Mouse (Mus musculus) MEL (cell line): ENCODE results near the gene Cdh23. TPM values are rescaled to one million over a fixed set of nuclear protein-coding genes. Genes with fewer than 3 reads are reported as not detected.

Source experiments
- DNase-seq: peaks from one replicate; pipeline ENCODE4 v3.0.0; 2011; ENCODE audit warnings: low read depth, low spot score
- H3K27ac ChIP-seq: 2 replicates; pipeline ENCODE4 v1.5.1; 2012; ENCODE audit warnings: low read depth, mild to moderate bottlenecking, control low read depth, low read length, moderate library complexity; ENCODE audit not compliant: control insufficient read depth
- H3K27me3 ChIP-seq, 2 experiments: fragments of 150-350 bp in 1 of 2; sonication (generic) in 1 of 2; 2 replicates each; pipeline ENCODE4 v1.6.1; 2012; ENCODE audit warnings: low read length in 2 of 2, mild to moderate bottlenecking in 2 of 2, improper control_type of control experiment in 1 of 2, moderate library complexity in 1 of 2; ENCODE audit not compliant: insufficient read depth in 2 of 2, control insufficient read depth in 1 of 2
- H3K36me3 ChIP-seq, 2 experiments: 2 replicates each; pipeline ENCODE4 v1.6.1; 2012 to 2014; ENCODE audit warnings: low read length in 2 of 2, improper control_type of control experiment in 1 of 2, inconsistent platforms in 1 of 2, mild to moderate bottlenecking in 1 of 2; ENCODE audit not compliant: insufficient read depth in 2 of 2, control insufficient read depth in 1 of 2
- H3K4me1 ChIP-seq, 2 experiments: fragments of 150-350 bp in 1 of 2; sonication (generic) in 1 of 2; 2 replicates each; pipeline ENCODE4 v1.6.1; 2012; ENCODE audit warnings: low read length in 2 of 2, improper control_type of control experiment in 1 of 2, mild to moderate bottlenecking in 1 of 2; ENCODE audit not compliant: insufficient read depth in 2 of 2, control insufficient read depth in 1 of 2
- H3K4me3 ChIP-seq, 2 experiments: fragments of 150-350 bp in 1 of 2; sonication (generic) in 1 of 2; 2 replicates each; pipeline ENCODE4 v1.5.1; 2012; ENCODE audit warnings: low read depth in 2 of 2, low read length in 2 of 2, mild to moderate bottlenecking in 2 of 2, moderate library complexity in 2 of 2, control low read depth in 1 of 2, improper control_type of control experiment in 1 of 2; ENCODE audit not compliant: control insufficient read depth in 1 of 2, insufficient read depth in 1 of 2
- H3K79me2 ChIP-seq: 2 replicates; pipeline ENCODE4 v1.6.1; 2012; ENCODE audit warnings: mild to moderate bottlenecking, low read length, moderate library complexity; ENCODE audit not compliant: control insufficient read depth, poor library complexity, insufficient read depth
- H3K9ac ChIP-seq: 2 replicates; pipeline ENCODE4 v1.6.1; 2012; ENCODE audit warnings: low read depth, mild to moderate bottlenecking, control low read depth, low read length, moderate library complexity; ENCODE audit not compliant: control insufficient read depth, poor library complexity, severe bottlenecking
- H3K9me3 ChIP-seq: fragments of 150-350 bp; sonication (generic); replicated peaks from 2 replicates; pipeline ENCODE4 v1.6.1; 2012; ENCODE audit warnings: mild to moderate bottlenecking, low read length, improper control_type of control experiment, moderate library complexity; ENCODE audit not compliant: insufficient read depth
- ELF1 ChIP-seq: IDR thresholded peaks from 2 replicates; pipeline ENCODE4 v1.6.1; 2014; ENCODE audit warnings: low read depth, mild to moderate bottlenecking, inconsistent platforms, low read length, improper control_type of control experiment, moderate library complexity
- EP300 ChIP-seq, 2 experiments: IDR thresholded peaks; 2 replicates each; pipeline ENCODE4 v1.6.1; 2011; ENCODE audit warnings: improper control_type of control experiment in 2 of 2, low read length in 2 of 2, low read depth in 1 of 2, mild to moderate bottlenecking in 1 of 2
- GABPA ChIP-seq: IDR thresholded peaks from 2 replicates; pipeline ENCODE4 v1.6.1; 2012; ENCODE audit warnings: low read depth, mild to moderate bottlenecking, inconsistent platforms, low read length, improper control_type of control experiment, moderate library complexity
- HCFC1 ChIP-seq: IDR thresholded peaks from 2 replicates; pipeline ENCODE4 v1.6.1; 2012; ENCODE audit warnings: low read depth, mild to moderate bottlenecking, inconsistent platforms, low read length, improper control_type of control experiment, moderate library complexity
- JUND ChIP-seq: IDR thresholded peaks from 2 replicates; pipeline ENCODE4 v1.6.1; 2011; ENCODE audit warnings: low read depth, mild to moderate bottlenecking, improper control_type of control experiment, low read length
- KAT2A ChIP-seq: conservative IDR thresholded peaks from 2 replicates; pipeline ENCODE4 v1.6.1; 2012; ENCODE audit warnings: low read depth, low read length, improper control_type of control experiment, inconsistent platforms
- MAX ChIP-seq: IDR thresholded peaks from 2 replicates; pipeline ENCODE4 v1.6.1; 2011; ENCODE audit warnings: low read length, improper control_type of control experiment
- MAZ ChIP-seq: IDR thresholded peaks from 2 replicates; pipeline ENCODE4 v1.6.1; 2012; ENCODE audit warnings: low read depth, mild to moderate bottlenecking, inconsistent platforms, low read length, improper control_type of control experiment
- MYB ChIP-seq: IDR thresholded peaks from 2 replicates; pipeline ENCODE4 v1.6.1; 2011; ENCODE audit warnings: mild to moderate bottlenecking, low read depth, low read length, improper control_type of control experiment
- MYC ChIP-seq: IDR thresholded peaks from 2 replicates; pipeline ENCODE4 v1.6.1; 2011; ENCODE audit warnings: low read depth, mild to moderate bottlenecking, low read length, improper control_type of control experiment, moderate library complexity
- NELFE ChIP-seq: IDR thresholded peaks from 2 replicates; pipeline ENCODE4 v1.6.1; 2011; ENCODE audit warnings: low read depth, low read length, improper control_type of control experiment
- NRF1 ChIP-seq: IDR thresholded peaks from 2 replicates; pipeline ENCODE4 v1.6.1; 2014; ENCODE audit warnings: low read depth, mild to moderate bottlenecking, inconsistent platforms, low read length, improper control_type of control experiment, moderate library complexity; ENCODE audit not compliant: poor library complexity, insufficient read depth, severe bottlenecking
- POLR2AphosphoS5 ChIP-seq: IDR thresholded peaks from 2 replicates; pipeline ENCODE4 v1.6.1; 2012; ENCODE audit warnings: low read depth, borderline replicate concordance, mild to moderate bottlenecking, inconsistent platforms, low read length, moderate library complexity, mixed read lengths
- SIN3A ChIP-seq: IDR thresholded peaks from 2 replicates; pipeline ENCODE4 v1.6.1; 2012; ENCODE audit warnings: low read length, improper control_type of control experiment, inconsistent platforms
- TBP ChIP-seq: IDR thresholded peaks from 2 replicates; pipeline ENCODE4 v1.8.0; 2011; ENCODE audit warnings: low read depth, low read length, improper control_type of control experiment
- TCF12 ChIP-seq: IDR thresholded peaks from 2 replicates; pipeline ENCODE4 v1.6.1; 2014; ENCODE audit warnings: low read depth, mild to moderate bottlenecking, inconsistent platforms, low read length, improper control_type of control experiment, moderate library complexity
- USF1 ChIP-seq: IDR thresholded peaks from 2 replicates; pipeline ENCODE4 v1.6.1; 2014; ENCODE audit warnings: low read depth, mild to moderate bottlenecking, inconsistent platforms, low read length, improper control_type of control experiment, moderate library complexity
- ZKSCAN1 ChIP-seq: IDR thresholded peaks from 2 replicates; pipeline ENCODE4 v1.6.1; 2012; ENCODE audit warnings: low read depth, mild to moderate bottlenecking, inconsistent platforms, low read length, improper control_type of control experiment, moderate library complexity
- ZMIZ1 ChIP-seq: IDR thresholded peaks from 2 replicates; pipeline ENCODE4 v1.6.1; 2012; ENCODE audit warnings: low read depth, mild to moderate bottlenecking, inconsistent platforms, low read length, improper control_type of control experiment, moderate library complexity
- ZNF384 ChIP-seq: IDR thresholded peaks from 2 replicates; pipeline ENCODE4 v1.6.1; 2012; ENCODE audit warnings: low read depth, mild to moderate bottlenecking, inconsistent platforms, low read length, improper control_type of control experiment
- polyA plus RNA-seq, 2 experiments: library from polyadenylated mRNA; stranded (reverse) in 1 of 2; unstranded in 1 of 2; fragments of >175 nt in 1 of 2; fragments of >200 nt in 1 of 2; gene quantifications; 2 replicates each; pipeline versions ENCODE4 v1.2.1 to v1.2.4; 2012; ENCODE audit warnings: low replicate concordance in 2 of 2, low read depth in 1 of 2; ENCODE audit not compliant: insufficient read length in 2 of 2, insufficient read depth in 1 of 2, missing spikeins in 1 of 2
- total RNA-seq: library from RNA; depleted of rRNA; stranded (reverse); fragments of 300-350 nt; gene quantifications from 2 replicates; pipeline ENCODE4 v1.2.3, GENCODE M21; 2012

Gene Cdh23
- total and polyA plus RNA-seq, 3 experiments = 0.04 TPM; not detected in 2

DNA sequence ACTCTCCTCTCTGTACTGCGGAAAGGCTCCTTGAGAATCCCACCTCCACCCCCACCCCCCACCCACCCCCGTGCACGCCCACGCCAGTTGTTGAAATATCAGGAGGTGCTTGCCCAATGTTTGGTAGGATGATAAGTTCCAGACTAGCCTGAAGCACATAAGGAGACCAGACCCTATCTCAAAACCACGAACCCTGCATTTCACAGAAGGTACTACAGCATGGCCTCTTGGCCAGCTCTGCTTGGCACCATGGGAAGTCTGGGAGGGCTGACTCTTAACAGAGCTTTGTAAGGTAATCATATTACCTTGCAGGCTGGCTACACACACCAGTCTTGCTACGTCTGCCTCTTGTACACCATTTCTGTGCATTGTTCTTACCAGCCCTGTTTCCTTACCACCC lies 424.0 kb downstream of the Cdh23 start:
- no peaks in the 10 kb centered on the region for H3K9me3 ChIP-seq
- H3K27ac ChIP-seq = no peak overlapping the region
- H3K4me1 ChIP-seq = peaks cover 4 to 24% of the 10 kb centered on the region in 2 experiments
- peaks cover 0 to 19% of the 10 kb centered on the region in 2 experiments; a peak in 2 of 4 replicates for H3K36me3 ChIP-seq
- no peaks in the 10 kb centered on the region for H3K27me3 ChIP-seq
- DNase-seq = peak; percentile 54
- TF ChIP-seq EP300 (IDR thresholded peaks at IDR 0.05; ENCODE audit: low read depth in 1 of 2, low read length in 2 of 2) (peak in 1 of 2 experiments; percentile 48; a peak in 1 of 4 replicates), ELF1 (no peak), SIN3A (0 out of 2 replicates have a peak, but pooled peaks have one; percentile 28), TCF12 (0 out of 2 replicates have a peak, but pooled peaks have one; percentile 16)
- H3K79me2 ChIP-seq = no peaks in the 10 kb centered on the region
- no peak overlapping the region for H3K9ac ChIP-seq
- H3K4me3 ChIP-seq = no peak overlapping the region

DNA sequence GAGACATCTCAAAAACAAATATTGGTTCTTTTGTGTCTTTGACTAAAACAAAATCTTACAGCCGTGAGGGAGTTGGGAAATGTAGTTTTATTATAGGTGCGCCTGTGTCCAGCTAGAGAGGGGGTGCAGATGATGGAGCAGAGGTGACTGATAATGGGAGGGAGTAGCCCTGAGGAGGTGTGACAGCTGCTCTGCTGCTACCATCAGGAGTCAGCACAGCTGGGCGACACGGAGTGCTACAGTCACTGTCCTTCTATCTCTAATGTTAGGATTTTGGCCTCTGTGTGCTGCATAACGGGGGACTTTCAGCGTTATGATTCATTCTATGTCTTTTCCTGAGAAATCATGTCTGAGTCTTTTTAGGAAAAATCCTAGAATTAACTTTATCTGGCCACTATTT lies 425.3 kb downstream of the Cdh23 start:
- H3K4me1 ChIP-seq = peaks cover 4 to 17% of the 10 kb centered on the region in 2 experiments
- no peaks in the 10 kb centered on the region for H3K79me2 ChIP-seq
- H3K9me3 ChIP-seq = no peaks in the 10 kb centered on the region
- no peak overlapping the region for H3K4me3 ChIP-seq
- TF ChIP-seq NELFE (no peak), SIN3A (no peak), GABPA (no peak), HCFC1 (no peak), MAX (no peak), ZNF384 (no peak), KAT2A (no peak), TBP (no peak)
- H3K27ac ChIP-seq = no peak overlapping the region
- H3K9ac ChIP-seq = no peak overlapping the region
- DNase-seq = no peak
- no peaks in the 10 kb centered on the region for H3K27me3 ChIP-seq
- H3K36me3 ChIP-seq = peaks cover 0 to 15% of the 10 kb centered on the region in 2 experiments; a peak in 2 of 4 replicates

DNA sequence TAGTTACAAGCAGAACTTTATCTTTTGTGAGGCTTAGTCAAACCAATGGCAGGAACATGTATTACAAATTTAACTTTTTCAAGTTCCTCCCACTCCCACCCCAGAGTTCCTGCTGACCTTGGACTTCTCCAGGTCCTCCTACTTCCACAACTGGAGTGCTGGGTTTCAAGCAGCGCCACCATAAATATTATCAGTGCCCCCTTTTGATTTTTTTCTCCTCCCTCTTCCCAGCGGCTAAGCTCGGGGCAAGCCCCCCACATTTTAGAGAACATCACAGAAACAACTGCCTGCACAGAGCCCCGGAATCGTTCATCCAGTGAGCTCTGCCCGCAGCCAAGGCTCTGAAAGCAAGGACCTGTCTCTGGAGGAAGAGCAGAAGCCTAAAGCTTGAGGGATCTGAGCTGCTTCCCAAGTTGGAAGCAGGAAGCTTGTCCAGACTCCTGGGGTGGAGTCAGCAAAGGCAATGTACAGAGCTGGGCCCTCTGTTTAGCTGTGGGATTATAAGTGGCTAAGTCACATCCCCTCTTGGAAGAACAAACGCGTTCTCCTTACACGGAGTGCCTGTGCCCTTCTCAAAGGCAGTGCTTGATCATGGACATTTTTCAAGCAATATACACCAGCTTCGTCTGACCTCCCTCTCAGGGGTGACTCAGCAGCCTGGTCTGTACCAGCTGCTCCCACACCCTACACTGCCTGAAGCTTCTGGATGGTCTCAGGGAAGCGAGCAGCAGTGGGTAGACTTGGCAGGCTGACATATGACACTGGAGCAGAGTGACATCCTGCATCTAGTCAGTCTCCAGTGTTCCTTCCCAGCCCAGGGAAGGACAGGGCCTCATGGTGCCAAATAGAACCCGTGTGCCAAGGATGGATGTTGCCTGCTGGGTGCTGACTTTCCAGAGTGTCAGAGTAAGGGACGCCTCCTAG lies 426.9 kb downstream of the Cdh23 start:
- Histone ChIP-seq H3K79me2 (no peaks in the 10 kb centered on the region), H3K27me3 (no peaks in the 10 kb centered on the region), H3K27ac (no peak overlapping the region), H3K9ac (no peak overlapping the region), H3K9me3 (no peaks in the 10 kb centered on the region), H3K36me3 (peaks cover 0 to 15% of the 10 kb centered on the region in 2 experiments; a peak in 2 of 4 replicates), H3K4me1 (peaks cover 4 to 17% of the 10 kb centered on the region in 2 experiments), H3K4me3 (no peak overlapping the region)
- no peak for TF ChIP-seq POLR2AphosphoS5
- no peak for TF ChIP-seq MYC
- TF ChIP-seq MYB = no peak
- no peak for TF ChIP-seq ZMIZ1
- no peak for TF ChIP-seq TCF12
- TF ChIP-seq MAZ = no peak
- no peak for TF ChIP-seq GABPA
- no peak for TF ChIP-seq SIN3A
- TF ChIP-seq ZKSCAN1 = no peak
- no peak for TF ChIP-seq NRF1
- no peak for TF ChIP-seq USF1
- TF ChIP-seq JUND = no peak
- no peak for TF ChIP-seq NELFE
- no peak for DNase-seq
